Mouse (Mus musculus): ENCODE data around the gene Mprip. TPM values are rescaled to one million over a fixed set of nuclear protein-coding genes. Genes with fewer than 3 reads are reported as not detected.

The Mprip gene
- polyA plus RNA-seq, 1 experiment from 2014 or later: 51.1 TPM

- DNase-seq (ENCODE audit: low spot score) (no peak), ATAC-seq (ENCODE audit: low FRiP score, low TSS enrichment) (no peak)
- 89% methylated on average over 22 of the region's 22 CpGs for WGBS
- H3K4me2 ChIP-seq (replicated peaks; ENCODE audit: low read depth): no peak overlapping the region
- H3K4me1 ChIP-seq (replicated peaks; ENCODE audit: control insufficient read depth, insufficient read depth): 0 out of 2 replicates have a peak, but pooled peaks cover 5% of the 10 kb centered on the region
- peaks cover 47% of the 10 kb centered on the region for H3K36me3 ChIP-seq (ENCODE audit: control insufficient read depth, insufficient read depth, low read length)
- H3K27me3 ChIP-seq (ENCODE audit: control insufficient read depth, insufficient read depth, low read length): no peaks in the 10 kb centered on the region
- no peak for TF ChIP-seq CTCF (IDR thresholded peaks at IDR 0.05; ENCODE audit: low read depth)
- TF ChIP-seq EP300 (optimal IDR thresholded peaks at IDR 0.05): no peak
- H3K27ac ChIP-seq (replicated peaks): no peak overlapping the region
- no peak overlapping the region for H3K9ac ChIP-seq (ENCODE audit: low read length)
- no peaks in the 10 kb centered on the region for H3K9me3 ChIP-seq (ENCODE audit: control insufficient read depth, low read length)
- no peak overlapping the region for H3K4me3 ChIP-seq (ENCODE audit: low read depth, low read length)
Observed at GRCm38 (mm10) chr11:59804409-59805110, 143.5 kb downstream of the Mprip start.

GRCm38 (mm10) chr11:59805256-59805655 is 144.2 kb downstream of the Mprip start:
- 92% methylated on average over 1 of the region's 1 CpGs for WGBS
- 0 out of 2 replicates have a peak, but pooled peaks cover 5% of the 10 kb centered on the region for H3K4me1 ChIP-seq (replicated peaks; ENCODE audit: control insufficient read depth, insufficient read depth)

GRCm38 (mm10) chr11:59805656-59806055 is 144.6 kb downstream of the Mprip start:
- no peak overlapping the region for H3K4me2 ChIP-seq (replicated peaks; ENCODE audit: low read depth)
- H3K9ac ChIP-seq (ENCODE audit: low read length): no peak overlapping the region
- WGBS: 89% methylated on average over 2 of the region's 2 CpGs
- ATAC-seq (ENCODE audit: low FRiP score, low TSS enrichment): no peak
- no peak overlapping the region for H3K27ac ChIP-seq (replicated peaks)
- no peaks in the 10 kb centered on the region for H3K9me3 ChIP-seq (ENCODE audit: control insufficient read depth, low read length)
- H3K27me3 ChIP-seq (ENCODE audit: control insufficient read depth, insufficient read depth, low read length): no peaks in the 10 kb centered on the region
- peaks cover 40% of the 10 kb centered on the region for H3K36me3 ChIP-seq (ENCODE audit: control insufficient read depth, insufficient read depth, low read length)
- no peak overlapping the region for H3K4me3 ChIP-seq (ENCODE audit: low read depth, low read length)
- DNase-seq (ENCODE audit: low spot score): no peak
- no peak for TF ChIP-seq EP300 (optimal IDR thresholded peaks at IDR 0.05)
- no peak for TF ChIP-seq CTCF (IDR thresholded peaks at IDR 0.05; ENCODE audit: low read depth)
- 0 out of 2 replicates have a peak, but pooled peaks cover 5% of the 10 kb centered on the region for H3K4me1 ChIP-seq (replicated peaks; ENCODE audit: control insufficient read depth, insufficient read depth)

More at GRCm38 (mm10) chr11:59805256-59805655, 144.2 kb downstream of the Mprip start:
- Histone ChIP-seq H3K27ac (replicated peaks) (no peak overlapping the region), H3K27me3 (ENCODE audit: control insufficient read depth, insufficient read depth, low read length) (no peaks in the 10 kb centered on the region), H3K36me3 (ENCODE audit: control insufficient read depth, insufficient read depth, low read length) (peaks cover 44% of the 10 kb centered on the region), H3K9ac (ENCODE audit: low read length) (no peak overlapping the region), H3K4me3 (ENCODE audit: low read depth, low read length) (no peak overlapping the region), H3K4me2 (replicated peaks; ENCODE audit: low read depth) (no peak overlapping the region), H3K9me3 (ENCODE audit: control insufficient read depth, low read length) (no peaks in the 10 kb centered on the region)
- TF ChIP-seq EP300 (optimal IDR thresholded peaks at IDR 0.05) (no peak), CTCF (IDR thresholded peaks at IDR 0.05; ENCODE audit: low read depth) (no peak)
- ATAC-seq (ENCODE audit: low FRiP score, low TSS enrichment): no peak
- no peak for DNase-seq (ENCODE audit: low spot score)

- DNase-seq (ENCODE audit: low spot score) (no peak), ATAC-seq (ENCODE audit: low FRiP score, low TSS enrichment) (no peak)
- TF ChIP-seq EP300 (optimal IDR thresholded peaks at IDR 0.05) (no peak), CTCF (IDR thresholded peaks at IDR 0.05; ENCODE audit: low read depth) (peak; percentile 33)
- Histone ChIP-seq H3K27ac (replicated peaks) (peak overlapping the region; percentile 97), H3K9me3 (ENCODE audit: control insufficient read depth, low read length) (no peaks in the 10 kb centered on the region), H3K36me3 (ENCODE audit: control insufficient read depth, insufficient read depth, low read length) (peaks cover 18% of the 10 kb centered on the region), H3K4me1 (replicated peaks; ENCODE audit: control insufficient read depth, insufficient read depth) (0 out of 2 replicates have a peak, but pooled peaks cover 5% of the 10 kb centered on the region), H3K4me2 (replicated peaks; ENCODE audit: low read depth) (peak overlapping the region; percentile 84), H3K27me3 (ENCODE audit: control insufficient read depth, insufficient read depth, low read length) (no peaks in the 10 kb centered on the region), H3K4me3 (ENCODE audit: low read depth, low read length) (peak overlapping the region; percentile 79), H3K9ac (ENCODE audit: low read length) (peak overlapping the region; percentile 97)
- WGBS: 60% methylated on average over 14 of the region's 14 CpGs
Observed at GRCm38 (mm10) chr11:59808170-59808960, 147.3 kb downstream of the Mprip start.

- Histone ChIP-seq H3K9ac (ENCODE audit: low read length) (peak overlapping the region; percentile 97), H3K4me3 (ENCODE audit: low read depth, low read length) (peak overlapping the region; percentile 79), H3K4me2 (replicated peaks; ENCODE audit: low read depth) (peak overlapping the region; percentile 84), H3K36me3 (ENCODE audit: control insufficient read depth, insufficient read depth, low read length) (peaks cover 15% of the 10 kb centered on the region), H3K4me1 (replicated peaks; ENCODE audit: control insufficient read depth, insufficient read depth) (0 out of 2 replicates have a peak, but pooled peaks cover 5% of the 10 kb centered on the region), H3K27me3 (ENCODE audit: control insufficient read depth, insufficient read depth, low read length) (no peaks in the 10 kb centered on the region), H3K27ac (replicated peaks) (peak overlapping the region; percentile 97), H3K9me3 (ENCODE audit: control insufficient read depth, low read length) (no peaks in the 10 kb centered on the region)
- ATAC-seq (ENCODE audit: low FRiP score, low TSS enrichment) (peak; percentile 69), DNase-seq (ENCODE audit: low spot score) (peak; percentile 55)
- WGBS: 0% methylated on average over 15 of the region's 15 CpGs
- TF ChIP-seq EP300 (optimal IDR thresholded peaks at IDR 0.05) (no peak), CTCF (IDR thresholded peaks at IDR 0.05; ENCODE audit: low read depth) (no peak)
Observed at GRCm38 (mm10) chr11:59809071-59809669, 148.1 kb downstream of the Mprip start.

Data from stomach, postnatal 0 days (tissue).